Mouse (Mus musculus) heart, adult 8-10 months (tissue): ENCODE results near the gene Zfp991. TPM values are rescaled to one million over a fixed set of nuclear protein-coding genes. Genes with fewer than 3 reads are reported as not detected.

Source experiments
- total RNA-seq, 4 experiments: library from RNA; stranded (reverse); gene quantifications; 2 replicates each; pipeline ENCODE4 v1.2.4; 2022

Gene Zfp991
- total RNA-seq, 4 experiments from 2014 or later = 3.1 to 6.8 (median 5.0) TPM

Other genes with a start within 250 kb of the Zfp991 start
- not detected for gene Gm21411, start 222.4 kb upstream of the Zfp991 start, total RNA-seq
- gene Zfp989, start 160.1 kb upstream of the Zfp991 start, total RNA-seq = not detected
- gene Rex2, start 110.2 kb upstream of the Zfp991 start, total RNA-seq = under 1 TPM; 0.35 to 0.63 (median 0.45) TPM
- gene Zfp988, start 173.6 kb downstream of the Zfp991 start, total RNA-seq = not detected
- gene Zfp978, start 229.3 kb downstream of the Zfp991 start, total RNA-seq = under 1 TPM in 1 of 4 experiments, not detected in 3; 0.98 TPM